Mouse (Mus musculus) MEL (cell line): ENCODE results near the gene A730071L15Rik. TPM values are rescaled to one million over a fixed set of nuclear protein-coding genes. Genes with fewer than 3 reads are reported as not detected.

ENCODE experiments used
- DNase-seq: peaks from one replicate; pipeline ENCODE4 v3.0.0; 2011; ENCODE audit warnings: low read depth, low spot score
- H3K27ac ChIP-seq: 2 replicates; pipeline ENCODE4 v1.5.1; 2012; ENCODE audit warnings: low read depth, mild to moderate bottlenecking, control low read depth, low read length, moderate library complexity; ENCODE audit not compliant: control insufficient read depth
- H3K27me3 ChIP-seq, 2 experiments: fragments of 150-350 bp in 1 of 2; sonication (generic) in 1 of 2; 2 replicates each; pipeline ENCODE4 v1.6.1; 2012; ENCODE audit warnings: low read length in 2 of 2, mild to moderate bottlenecking in 2 of 2, improper control_type of control experiment in 1 of 2, moderate library complexity in 1 of 2; ENCODE audit not compliant: insufficient read depth in 2 of 2, control insufficient read depth in 1 of 2
- H3K36me3 ChIP-seq, 2 experiments: 2 replicates each; pipeline ENCODE4 v1.6.1; 2012 to 2014; ENCODE audit warnings: low read length in 2 of 2, improper control_type of control experiment in 1 of 2, inconsistent platforms in 1 of 2, mild to moderate bottlenecking in 1 of 2; ENCODE audit not compliant: insufficient read depth in 2 of 2, control insufficient read depth in 1 of 2
- H3K4me1 ChIP-seq, 2 experiments: fragments of 150-350 bp in 1 of 2; sonication (generic) in 1 of 2; 2 replicates each; pipeline ENCODE4 v1.6.1; 2012; ENCODE audit warnings: low read length in 2 of 2, improper control_type of control experiment in 1 of 2, mild to moderate bottlenecking in 1 of 2; ENCODE audit not compliant: insufficient read depth in 2 of 2, control insufficient read depth in 1 of 2
- H3K4me3 ChIP-seq, 2 experiments: fragments of 150-350 bp in 1 of 2; sonication (generic) in 1 of 2; 2 replicates each; pipeline ENCODE4 v1.5.1; 2012; ENCODE audit warnings: low read depth in 2 of 2, low read length in 2 of 2, mild to moderate bottlenecking in 2 of 2, moderate library complexity in 2 of 2, control low read depth in 1 of 2, improper control_type of control experiment in 1 of 2; ENCODE audit not compliant: control insufficient read depth in 1 of 2, insufficient read depth in 1 of 2
- H3K79me2 ChIP-seq: 2 replicates; pipeline ENCODE4 v1.6.1; 2012; ENCODE audit warnings: mild to moderate bottlenecking, low read length, moderate library complexity; ENCODE audit not compliant: control insufficient read depth, poor library complexity, insufficient read depth
- H3K9ac ChIP-seq: 2 replicates; pipeline ENCODE4 v1.6.1; 2012; ENCODE audit warnings: low read depth, mild to moderate bottlenecking, control low read depth, low read length, moderate library complexity; ENCODE audit not compliant: control insufficient read depth, poor library complexity, severe bottlenecking
- H3K9me3 ChIP-seq: fragments of 150-350 bp; sonication (generic); replicated peaks from 2 replicates; pipeline ENCODE4 v1.6.1; 2012; ENCODE audit warnings: mild to moderate bottlenecking, low read length, improper control_type of control experiment, moderate library complexity; ENCODE audit not compliant: insufficient read depth
- BHLHE40 ChIP-seq: IDR thresholded peaks from 2 replicates; pipeline ENCODE4 v1.6.1; 2012; ENCODE audit warnings: low read depth, mild to moderate bottlenecking, inconsistent platforms, low read length, improper control_type of control experiment, borderline replicate concordance
- CTCF ChIP-seq, 3 experiments: IDR thresholded peaks in 2 of 3; conservative IDR thresholded peaks in 1 of 3; 2 replicates each; pipeline ENCODE4 v1.5.1; 2011 to 2012; ENCODE audit warnings: low read length in 3 of 3, low read depth in 2 of 3, mild to moderate bottlenecking in 2 of 3, improper control_type of control experiment in 1 of 3, inconsistent platforms in 1 of 3, mixed read lengths in 1 of 3, moderate library complexity in 1 of 3; ENCODE audit not compliant: control insufficient read depth in 1 of 3, insufficient read depth in 1 of 3, poor library complexity in 1 of 3, severe bottlenecking in 1 of 3
- E2F4 ChIP-seq: IDR thresholded peaks from 2 replicates; pipeline ENCODE4 v1.6.1; 2011; ENCODE audit warnings: low read depth, low read length, improper control_type of control experiment, borderline replicate concordance
- ELF1 ChIP-seq: IDR thresholded peaks from 2 replicates; pipeline ENCODE4 v1.6.1; 2014; ENCODE audit warnings: low read depth, mild to moderate bottlenecking, inconsistent platforms, low read length, improper control_type of control experiment, moderate library complexity
- JUND ChIP-seq: IDR thresholded peaks from 2 replicates; pipeline ENCODE4 v1.6.1; 2011; ENCODE audit warnings: low read depth, mild to moderate bottlenecking, improper control_type of control experiment, low read length
- KAT2A ChIP-seq: conservative IDR thresholded peaks from 2 replicates; pipeline ENCODE4 v1.6.1; 2012; ENCODE audit warnings: low read depth, low read length, improper control_type of control experiment, inconsistent platforms
- MEF2A ChIP-seq: IDR thresholded peaks from 2 replicates; pipeline ENCODE4 v1.6.1; 2014; ENCODE audit warnings: low read depth, mild to moderate bottlenecking, inconsistent platforms, low read length, improper control_type of control experiment; ENCODE audit not compliant: poor library complexity, insufficient replicate concordance, severe bottlenecking; ENCODE audit errors: extremely low read depth
- MYC ChIP-seq: IDR thresholded peaks from 2 replicates; pipeline ENCODE4 v1.6.1; 2011; ENCODE audit warnings: low read depth, mild to moderate bottlenecking, low read length, improper control_type of control experiment, moderate library complexity
- NRF1 ChIP-seq: IDR thresholded peaks from 2 replicates; pipeline ENCODE4 v1.6.1; 2014; ENCODE audit warnings: low read depth, mild to moderate bottlenecking, inconsistent platforms, low read length, improper control_type of control experiment, moderate library complexity; ENCODE audit not compliant: poor library complexity, insufficient read depth, severe bottlenecking
- RCOR1 ChIP-seq: IDR thresholded peaks from 2 replicates; pipeline ENCODE4 v1.6.1; 2012; ENCODE audit warnings: low read depth, mild to moderate bottlenecking, inconsistent platforms, low read length, improper control_type of control experiment
- SIN3A ChIP-seq: IDR thresholded peaks from 2 replicates; pipeline ENCODE4 v1.6.1; 2012; ENCODE audit warnings: low read length, improper control_type of control experiment, inconsistent platforms
- SMC3 ChIP-seq: IDR thresholded peaks from 2 replicates; pipeline ENCODE4 v1.6.1; 2011; ENCODE audit warnings: low read depth, low read length, improper control_type of control experiment
- TAL1 ChIP-seq: IDR thresholded peaks from 2 replicates; pipeline ENCODE4 v1.6.1; 2012; ENCODE audit warnings: mild to moderate bottlenecking, inconsistent platforms, low read length, moderate library complexity, mixed read lengths
- TCF12 ChIP-seq: IDR thresholded peaks from 2 replicates; pipeline ENCODE4 v1.6.1; 2014; ENCODE audit warnings: low read depth, mild to moderate bottlenecking, inconsistent platforms, low read length, improper control_type of control experiment, moderate library complexity
- USF1 ChIP-seq: IDR thresholded peaks from 2 replicates; pipeline ENCODE4 v1.6.1; 2014; ENCODE audit warnings: low read depth, mild to moderate bottlenecking, inconsistent platforms, low read length, improper control_type of control experiment, moderate library complexity
- USF2 ChIP-seq, 2 experiments: IDR thresholded peaks; 2 replicates each; pipeline ENCODE4 v1.6.1; 2011 to 2012; ENCODE audit warnings: improper control_type of control experiment in 2 of 2, low read length in 2 of 2, borderline replicate concordance in 1 of 2, inconsistent platforms in 1 of 2, low read depth in 1 of 2, mild to moderate bottlenecking in 1 of 2; ENCODE audit not compliant: insufficient read depth in 1 of 2
- polyA plus RNA-seq, 2 experiments: library from polyadenylated mRNA; stranded (reverse) in 1 of 2; unstranded in 1 of 2; fragments of >175 nt in 1 of 2; fragments of >200 nt in 1 of 2; gene quantifications; 2 replicates each; pipeline versions ENCODE4 v1.2.1 to v1.2.4; 2012; ENCODE audit warnings: low replicate concordance in 2 of 2, low read depth in 1 of 2; ENCODE audit not compliant: insufficient read length in 2 of 2, insufficient read depth in 1 of 2, missing spikeins in 1 of 2
- total RNA-seq: library from RNA; depleted of rRNA; stranded (reverse); fragments of 300-350 nt; gene quantifications from 2 replicates; pipeline ENCODE4 v1.2.3, GENCODE M21; 2012

The A730071L15Rik gene
- total and polyA plus RNA-seq, 3 experiments: 0.13 to 0.46 TPM; not detected in 1

DNA sequence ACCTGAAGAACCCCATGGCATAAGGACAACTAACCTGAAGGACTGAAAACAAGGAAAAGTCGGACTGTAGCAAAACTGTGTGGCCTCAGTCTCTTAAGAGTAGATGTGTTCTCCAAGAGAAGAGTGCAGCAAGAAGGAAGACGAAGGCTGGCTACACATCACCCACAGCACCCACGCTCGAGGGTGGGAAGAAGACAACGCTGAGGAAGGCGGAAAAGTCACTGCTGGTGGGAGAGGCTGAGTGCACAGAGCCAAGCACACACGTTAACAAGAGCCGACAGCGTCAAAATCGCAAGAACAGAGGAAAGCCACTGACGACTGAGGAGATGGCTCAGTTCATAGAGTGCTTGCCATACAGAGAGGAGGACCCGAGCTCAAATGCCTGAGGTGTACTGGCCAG is 36.1 kb upstream of the A730071L15Rik start:
- TF ChIP-seq E2F4: no peak
- TF ChIP-seq, all 39 proteins: peak for 0
- no peaks in the 10 kb centered on the region for H3K4me1 ChIP-seq
- no peak for DNase-seq

DNA sequence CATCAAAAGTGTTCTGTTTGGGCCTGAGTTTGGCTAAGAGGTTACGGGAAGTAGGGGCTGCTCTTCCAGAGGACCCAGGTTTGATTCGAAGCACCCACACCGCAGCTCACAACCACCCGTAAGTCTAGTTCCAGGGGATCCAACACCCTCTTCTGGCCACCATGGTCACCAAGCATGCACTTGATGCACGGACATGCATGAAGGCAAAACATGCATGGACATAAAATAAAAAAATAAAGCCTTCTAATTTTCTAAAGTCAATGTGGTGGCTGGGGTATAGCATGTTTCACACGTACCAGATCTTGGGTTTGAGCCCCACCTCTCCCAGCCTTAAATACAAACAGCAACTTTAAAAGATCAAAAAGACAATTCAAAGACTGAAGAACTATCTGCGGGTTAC is 35.0 kb upstream of the A730071L15Rik start:
- no peak overlapping the region for H3K9ac ChIP-seq
- no peak overlapping the region for H3K27ac ChIP-seq
- no peaks in the 10 kb centered on the region for H3K27me3 ChIP-seq
- no peak for DNase-seq
- H3K9me3 ChIP-seq: no peaks in the 10 kb centered on the region
- H3K79me2 ChIP-seq: peaks cover 24% of the 10 kb centered on the region
- TF ChIP-seq JUND: no peak
- TF ChIP-seq RCOR1: no peak
- no peak for TF ChIP-seq CTCF (IDR thresholded peaks at IDR 0.05 in 2 of 3, conservative IDR thresholded peaks at IDR 0.05 in 1 of 3; ENCODE audit: control insufficient read depth in 1 of 3, insufficient read depth in 1 of 3, low read depth in 2 of 3, low read length in 3 of 3, poor library complexity in 1 of 3, severe bottlenecking in 1 of 3)
- no peak for TF ChIP-seq ELF1
- no peak for TF ChIP-seq NRF1
- TF ChIP-seq TCF12: no peak
- no peak for TF ChIP-seq SMC3
- no peak for TF ChIP-seq KAT2A
- no peak for TF ChIP-seq TAL1
- TF ChIP-seq BHLHE40: no peak
- TF ChIP-seq USF2 (IDR thresholded peaks at IDR 0.05; ENCODE audit: borderline replicate concordance in 1 of 2, insufficient read depth in 1 of 2, low read depth in 1 of 2, low read length in 2 of 2): no peak
- no peak for TF ChIP-seq E2F4
- TF ChIP-seq, all 39 proteins: peak for 0
- Histone ChIP-seq H3K36me3 (peaks cover 0 to 5% of the 10 kb centered on the region in 2 experiments; a peak in 2 of 4 replicates), H3K4me1 (no peaks in the 10 kb centered on the region), H3K4me3 (no peak overlapping the region)

More for the DNA sequence above, 36.1 kb upstream of the A730071L15Rik start:
- Histone ChIP-seq H3K4me3 (no peak overlapping the region), H3K9me3 (no peaks in the 10 kb centered on the region), H3K36me3 (peaks cover 0 to 3% of the 10 kb centered on the region in 2 experiments; a peak in 2 of 4 replicates), H3K9ac (no peak overlapping the region), H3K27me3 (no peaks in the 10 kb centered on the region), H3K27ac (no peak overlapping the region), H3K79me2 (peaks cover 31% of the 10 kb centered on the region)

DNA sequence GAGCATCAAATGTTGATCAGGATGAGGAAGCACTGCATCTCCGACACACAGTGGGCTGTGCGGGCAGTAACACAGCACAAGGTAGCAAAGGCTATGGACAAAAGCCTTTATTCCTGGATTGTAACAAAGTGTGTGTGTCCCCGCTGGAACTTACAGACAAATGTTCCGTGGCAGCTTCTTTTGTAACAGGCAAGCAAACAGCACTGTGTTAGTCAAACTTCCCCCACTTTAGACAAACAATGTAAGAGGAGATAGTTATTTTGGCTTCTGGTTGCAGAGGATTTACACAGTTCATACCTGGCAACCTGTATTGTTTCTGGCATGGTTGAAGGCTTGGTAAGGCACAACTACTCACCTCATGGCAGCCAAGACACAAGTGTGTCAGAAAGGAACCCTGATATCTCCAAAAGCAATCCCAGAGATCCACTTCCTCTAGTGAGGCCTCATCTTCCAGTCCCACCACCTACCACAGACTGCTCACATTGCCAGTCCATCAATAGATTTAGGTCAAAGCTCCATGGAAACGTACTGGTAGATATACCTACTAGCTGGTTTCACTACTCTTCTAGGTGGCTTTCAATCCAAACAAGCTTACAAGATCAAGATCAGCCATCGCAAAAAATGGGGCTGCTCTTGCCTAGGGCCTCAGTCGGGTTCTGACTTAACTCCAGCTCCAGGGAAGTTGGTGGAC is 34.3 kb upstream of the A730071L15Rik start:
- H3K27ac ChIP-seq: no peak overlapping the region
- H3K9ac ChIP-seq: no peak overlapping the region
- no peak for DNase-seq
- peaks cover 25% of the 10 kb centered on the region for H3K79me2 ChIP-seq
- H3K27me3 ChIP-seq: no peaks in the 10 kb centered on the region
- H3K4me1 ChIP-seq: no peaks in the 10 kb centered on the region
- TF ChIP-seq ELF1: no peak
- no peak for TF ChIP-seq MYC
- no peak for TF ChIP-seq BHLHE40
- TF ChIP-seq MEF2A: no peak
- TF ChIP-seq USF1: no peak
- TF ChIP-seq SIN3A: no peak
- H3K36me3 ChIP-seq: peaks cover 0 to 5% of the 10 kb centered on the region in 2 experiments; a peak in 2 of 4 replicates
- no peak overlapping the region for H3K4me3 ChIP-seq
- no peaks in the 10 kb centered on the region for H3K9me3 ChIP-seq
